Mouse (Mus musculus) heart, embryonic 14.5 days (tissue): ENCODE measurements at regions not wholly inside any gene's neighbourhood (a gene's known extent, or its start where the extent isn't known, plus 50 kb on each side); places are given as distances from the start of the nearest gene placed in this dataset.

ENCODE experiments used
- ATAC-seq: fragments of 200-750 bp; cut with Nextera tagmentation; 2 replicates; pipeline ENCODE4 v1.8.0; 2017; ENCODE audit warnings: low read depth, moderate TSS enrichment; ENCODE audit not compliant: insufficient number of reproducible peaks, insufficient read depth, low FRiP score
- H3K27ac ChIP-seq, 2 experiments: fragments of 200-500 bp in 1 of 2; fragments of 300-500 bp in 1 of 2; sonication (generic) in 1 of 2; replicated peaks in 1 of 2; 2 replicates each; pipeline ENCODE4 v1.5.1; 2012 to 2014; ENCODE audit warnings: low read depth in 2 of 2, low read length in 2 of 2, control low read depth in 1 of 2, mild to moderate bottlenecking in 1 of 2, mixed read lengths in 1 of 2; ENCODE audit not compliant: control insufficient read depth in 1 of 2, insufficient read depth in 1 of 2
- H3K27me3 ChIP-seq: fragments of 300-500 bp; sonication (generic); 2 replicates; pipeline ENCODE4 v1.6.1; 2014; ENCODE audit warnings: mild to moderate bottlenecking, low read length, control low read depth; ENCODE audit not compliant: control insufficient read depth, insufficient read depth
- H3K36me3 ChIP-seq: fragments of 300-500 bp; sonication (generic); 2 replicates; pipeline ENCODE4 v1.6.1; 2014; ENCODE audit warnings: mild to moderate bottlenecking, control low read depth, low read length, mixed read lengths; ENCODE audit not compliant: control insufficient read depth, insufficient read depth
- H3K4me1 ChIP-seq, 2 experiments: fragments of 200-500 bp in 1 of 2; fragments of 300-500 bp in 1 of 2; sonication (generic) in 1 of 2; 2 replicates each; pipeline ENCODE4 v1.6.1; 2012 to 2014; ENCODE audit warnings: low read length in 2 of 2, control low read depth in 1 of 2, mixed read lengths in 1 of 2; ENCODE audit not compliant: control insufficient read depth in 2 of 2, insufficient read depth in 2 of 2
- H3K4me2 ChIP-seq: fragments of 300-500 bp; sonication (generic); 2 replicates; pipeline ENCODE4 v1.6.1; 2014; ENCODE audit warnings: mild to moderate bottlenecking, low read length
- H3K4me3 ChIP-seq, 2 experiments: fragments of 200-500 bp in 1 of 2; fragments of 300-500 bp in 1 of 2; sonication (generic) in 1 of 2; 2 replicates each; pipeline ENCODE4 v1.5.1; 2012 to 2014; ENCODE audit warnings: low read length in 2 of 2, mild to moderate bottlenecking in 2 of 2, control low read depth in 1 of 2, low read depth in 1 of 2, moderate library complexity in 1 of 2; ENCODE audit not compliant: control insufficient read depth in 1 of 2, insufficient read depth in 1 of 2
- H3K9ac ChIP-seq: fragments of 300-500 bp; sonication (generic); 2 replicates; pipeline ENCODE4 v1.6.1; 2014; ENCODE audit warnings: mild to moderate bottlenecking, low read length
- H3K9me3 ChIP-seq: fragments of 300-500 bp; sonication (generic); 2 replicates; pipeline ENCODE4 v1.6.1; 2016; ENCODE audit warnings: low read length, control low read depth; ENCODE audit not compliant: control insufficient read depth
- WGBS: fragments of 180-500 bp; shearing (Covaris S2); extraction: QIAGEN DNeasy Blood & Tissue Kit; methylation state at CpG from one replicate; pipeline ENCODE4 v1.1.7; 2014; 5-methylcytosine and 5-hydroxymethylcytosine counted together

DNA sequence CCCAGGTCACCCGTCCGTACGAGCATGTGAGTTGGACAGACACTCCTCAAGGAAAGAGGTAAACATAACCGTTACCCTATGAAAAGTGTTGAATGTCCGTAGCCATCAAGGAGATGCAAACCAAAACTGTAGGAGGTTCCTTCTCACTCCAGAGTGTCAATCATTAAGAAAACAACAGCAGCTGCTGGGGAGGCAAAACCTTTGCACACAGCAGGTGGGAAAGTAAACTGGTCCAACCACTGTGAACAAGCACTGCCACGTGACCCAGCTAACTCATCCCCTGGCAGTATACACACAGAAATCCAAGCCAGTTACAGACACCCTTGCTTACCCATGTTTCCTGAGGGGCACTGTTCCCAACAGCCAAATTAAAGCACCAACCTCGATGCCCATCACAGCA is 54.7 kb upstream of the Irx5 start:
- 72% methylated on average over 7 of the region's 7 CpGs for WGBS
- H3K27ac ChIP-seq, result no peak overlapping the region
- no peaks in the 10 kb centered on the region for H3K36me3 ChIP-seq
- H3K4me2 ChIP-seq, result no peak overlapping the region
- H3K9me3 ChIP-seq, result peaks cover 7% of the 10 kb centered on the region; the same call in 1 of the 2 replicates
- H3K9ac ChIP-seq, result no peak overlapping the region
- no peaks in the 10 kb centered on the region for H3K4me1 ChIP-seq
- ATAC-seq, result no peak
- H3K27me3 ChIP-seq, result no peaks in the 10 kb centered on the region
- no peak overlapping the region for H3K4me3 ChIP-seq

DNA sequence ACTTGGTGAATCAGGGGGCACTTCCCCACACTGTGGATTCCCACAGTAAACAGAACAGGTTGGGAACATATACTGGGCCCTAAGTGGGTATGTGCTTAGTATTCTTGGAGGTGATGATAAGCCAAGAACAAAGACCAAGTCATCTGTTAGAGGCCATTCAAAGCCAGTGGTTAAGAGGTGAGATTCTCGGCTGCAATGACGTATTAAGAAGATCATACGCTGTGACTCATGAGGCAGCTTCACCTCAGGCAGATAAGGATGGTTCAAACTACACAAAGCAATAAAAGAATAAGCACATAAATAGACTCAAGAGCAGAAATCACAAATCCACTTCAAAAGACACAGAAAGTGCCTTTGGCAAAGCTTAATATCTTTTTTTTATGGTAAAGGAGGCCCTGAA is 56.4 kb upstream of the Irx5 start:
- no peak overlapping the region for H3K4me2 ChIP-seq
- no peak overlapping the region for H3K9ac ChIP-seq
- H3K4me1 ChIP-seq, result no peaks in the 10 kb centered on the region
- ATAC-seq, result no peak
- WGBS, result 73% methylated on average over 3 of the region's 3 CpGs
- peaks cover 7% of the 10 kb centered on the region; the same call in 1 of the 2 replicates for H3K9me3 ChIP-seq
- no peak overlapping the region for H3K4me3 ChIP-seq
- no peaks in the 10 kb centered on the region for H3K36me3 ChIP-seq
- no peak overlapping the region for H3K27ac ChIP-seq
- H3K27me3 ChIP-seq, result no peaks in the 10 kb centered on the region

DNA sequence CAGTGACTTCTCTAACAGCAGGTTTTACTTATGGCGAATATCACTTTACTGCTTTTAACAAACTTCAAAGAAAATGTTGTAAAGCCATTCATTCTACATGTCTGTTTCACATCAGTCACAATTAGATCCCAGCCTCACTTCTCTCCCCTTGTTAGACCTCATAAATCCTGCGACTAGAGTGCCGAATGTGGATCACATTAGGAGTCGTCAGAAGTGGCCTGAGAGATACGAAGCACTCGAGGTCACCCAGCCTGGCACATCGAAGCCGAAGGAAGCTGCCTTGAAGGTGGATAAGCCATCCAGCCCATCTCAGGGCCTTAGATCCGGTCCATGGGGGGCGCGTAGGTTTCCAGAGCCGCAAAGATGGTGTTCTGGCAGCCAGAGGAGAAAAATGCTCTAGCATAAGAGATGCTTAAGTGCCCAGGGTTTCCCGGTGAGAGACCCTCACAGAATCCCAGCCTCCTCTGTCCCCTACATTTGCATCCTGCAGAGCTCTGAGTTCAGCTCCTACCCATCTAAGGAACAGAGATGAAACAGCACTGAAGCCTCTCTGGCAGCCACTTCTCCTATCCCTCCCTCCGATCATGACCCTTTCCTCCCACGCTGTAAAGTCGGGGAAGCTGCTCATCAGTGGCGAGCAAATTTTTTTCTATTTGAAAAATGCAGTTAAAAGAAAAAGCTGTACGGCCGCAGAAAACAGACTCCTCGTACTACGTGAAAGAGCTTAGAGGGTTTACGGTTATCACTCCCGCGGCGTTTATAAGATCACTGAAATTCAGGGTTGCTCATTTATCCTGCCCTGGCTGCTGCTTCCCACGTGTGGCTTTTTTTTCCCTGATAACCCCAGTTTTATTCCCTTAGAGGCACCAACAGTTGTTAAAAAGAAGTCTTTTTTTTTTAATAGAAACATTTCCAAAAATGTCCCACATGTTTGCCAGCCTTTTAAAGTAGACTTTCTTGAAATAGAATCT is 70.3 kb upstream of the Irx5 start:
- Histone ChIP-seq H3K9me3 (no peaks in the 10 kb centered on the region), H3K27ac (no peak overlapping the region), H3K27me3 (no peaks in the 10 kb centered on the region; the same call in 1 of the 2 replicates), H3K9ac (no peak overlapping the region), H3K4me3 (no peak overlapping the region), H3K4me2 (no peak overlapping the region), H3K36me3 (no peaks in the 10 kb centered on the region), H3K4me1 (no peaks in the 10 kb centered on the region)
- ATAC-seq, result no peak
- 69% methylated on average over 26 of the region's 26 CpGs for WGBS

DNA sequence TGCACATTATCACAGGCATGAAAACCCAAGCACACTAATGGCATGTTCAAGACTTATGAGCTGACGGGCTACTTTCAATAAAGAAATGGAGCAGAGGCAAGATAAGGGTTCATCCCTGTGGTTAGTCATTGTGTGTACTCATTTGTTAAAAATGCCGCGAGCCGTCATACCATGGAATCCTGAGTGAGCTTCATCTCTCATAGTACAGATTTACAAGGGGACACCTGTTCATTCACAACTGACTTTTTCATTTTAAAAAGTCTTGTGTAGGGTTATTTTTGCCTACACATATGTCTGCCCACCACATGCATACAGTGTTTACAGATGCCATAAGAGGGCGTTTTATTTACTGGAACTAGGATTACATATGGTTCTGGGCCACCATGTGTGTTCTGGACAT is 81.7 kb upstream of the Irx5 start:
- Histone ChIP-seq H3K4me3 (no peak overlapping the region), H3K4me2 (no peak overlapping the region), H3K27ac (no peak overlapping the region), H3K36me3 (no peaks in the 10 kb centered on the region), H3K9me3 (no peaks in the 10 kb centered on the region), H3K9ac (no peak overlapping the region), H3K4me1 (no peaks in the 10 kb centered on the region; a peak in 1 of 4 replicates), H3K27me3 (no peaks in the 10 kb centered on the region)
- 86% methylated on average over 5 of the region's 5 CpGs for whole genome bisulfite sequencing
- ATAC-seq, result no peak

DNA sequence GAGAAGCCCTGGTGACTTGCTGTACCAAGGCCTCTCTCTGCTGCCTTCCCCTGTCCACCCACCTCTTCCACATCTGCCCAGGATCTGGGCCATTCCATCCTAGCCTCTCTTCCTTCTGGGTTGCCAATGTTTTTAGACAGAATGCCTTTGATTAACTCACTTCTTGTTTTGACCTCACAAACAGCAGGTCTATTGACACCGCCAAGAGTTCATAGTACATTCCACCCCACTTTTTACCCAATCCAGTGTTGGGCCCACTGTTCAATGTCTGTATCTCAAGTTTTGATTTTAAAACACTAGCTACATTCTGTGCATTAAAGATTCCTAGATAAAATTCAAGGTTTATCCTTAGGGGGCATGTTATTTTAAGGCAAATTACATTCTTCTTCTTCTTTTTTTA is 84.7 kb upstream of the Irx5 start:
- 94% methylated on average over 1 of the region's 1 CpGs for WGBS
- H3K4me3 ChIP-seq, result no peak overlapping the region

DNA sequence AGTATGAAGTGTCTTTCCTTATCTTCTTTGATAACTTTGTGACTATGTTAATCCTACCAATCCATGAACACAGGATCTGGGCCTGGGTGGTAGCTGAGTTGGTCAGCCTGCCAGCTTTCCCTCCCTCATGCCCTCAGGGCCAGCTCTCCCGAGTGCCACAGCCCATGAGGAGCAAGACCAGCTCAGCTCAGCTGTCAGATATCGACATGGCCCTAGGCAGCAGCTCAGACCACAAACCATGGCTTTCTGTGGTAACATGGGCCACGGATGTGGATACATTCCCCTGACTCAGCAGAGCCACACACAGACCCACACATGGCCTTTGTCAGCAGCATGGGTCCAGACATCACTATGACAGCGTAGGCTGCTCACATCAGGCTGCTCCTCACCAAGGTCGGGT is 85.4 kb upstream of the Irx5 start:
- Histone ChIP-seq H3K9me3 (peaks cover 5% of the 10 kb centered on the region), H3K4me2 (no peak overlapping the region), H3K27me3 (no peaks in the 10 kb centered on the region), H3K36me3 (no peaks in the 10 kb centered on the region), H3K4me3 (no peak overlapping the region), H3K9ac (no peak overlapping the region), H3K27ac (no peak overlapping the region), H3K4me1 (no peaks in the 10 kb centered on the region; a peak in 1 of 4 replicates)
- WGBS, result 79% methylated on average over 5 of the region's 5 CpGs
- ATAC-seq, result no peak

More for the DNA sequence above, 84.7 kb upstream of the Irx5 start:
- Histone ChIP-seq H3K36me3 (no peaks in the 10 kb centered on the region), H3K4me1 (no peaks in the 10 kb centered on the region; a peak in 1 of 4 replicates), H3K27ac (no peak overlapping the region), H3K9me3 (peaks cover 5% of the 10 kb centered on the region), H3K9ac (no peak overlapping the region), H3K27me3 (no peaks in the 10 kb centered on the region), H3K4me2 (no peak overlapping the region)
- ATAC-seq, result no peak

DNA sequence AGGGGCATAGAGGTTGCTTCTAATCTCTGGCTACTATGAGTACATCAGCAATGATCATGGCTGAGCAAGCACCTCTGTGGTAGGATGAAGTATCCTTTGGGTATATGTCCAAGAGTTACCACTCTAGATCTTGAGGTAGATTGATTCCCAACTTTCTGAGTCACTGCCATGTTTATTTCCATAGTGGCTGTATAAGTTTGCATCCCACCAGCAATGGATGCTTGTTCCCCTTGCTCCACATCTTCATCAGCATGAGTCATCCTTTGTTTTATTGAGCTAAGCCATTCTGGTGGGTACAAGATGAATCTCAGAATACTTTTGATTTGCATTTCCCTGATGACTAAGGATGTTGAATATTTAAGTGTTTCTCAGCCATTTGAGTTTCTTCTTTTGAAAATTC is 86.8 kb upstream of the Irx5 start:
- no peak overlapping the region for H3K4me2 ChIP-seq
- no peaks in the 10 kb centered on the region for H3K27me3 ChIP-seq
- H3K4me1 ChIP-seq, result peaks cover 0 to 2% of the 10 kb centered on the region in 2 experiments; a peak in 2 of 4 replicates
- ATAC-seq, result no peak
- H3K9ac ChIP-seq, result no peak overlapping the region
- peaks cover 5% of the 10 kb centered on the region for H3K9me3 ChIP-seq
- H3K4me3 ChIP-seq, result no peak overlapping the region
- H3K27ac ChIP-seq, result no peak overlapping the region
- H3K36me3 ChIP-seq, result no peaks in the 10 kb centered on the region
